Mouse (Mus musculus) olfactory bulb, adult 2 months (tissue): ENCODE results near the gene Ski.

Source experiments
- CTCF ChIP-seq: fragments of 200-500 bp; IDR thresholded peaks from 2 replicates; pipeline ENCODE4 v1.5.1; 2012; ENCODE audit warnings: low read depth, mild to moderate bottlenecking, low read length, moderate library complexity; ENCODE audit not compliant: insufficient read depth
- POLR2A ChIP-seq: fragments of 200-500 bp; IDR thresholded peaks from 2 replicates; pipeline ENCODE4 v1.6.1; 2012; ENCODE audit warnings: mild to moderate bottlenecking, low read depth, low read length, moderate library complexity; ENCODE audit not compliant: insufficient read depth

DNA sequence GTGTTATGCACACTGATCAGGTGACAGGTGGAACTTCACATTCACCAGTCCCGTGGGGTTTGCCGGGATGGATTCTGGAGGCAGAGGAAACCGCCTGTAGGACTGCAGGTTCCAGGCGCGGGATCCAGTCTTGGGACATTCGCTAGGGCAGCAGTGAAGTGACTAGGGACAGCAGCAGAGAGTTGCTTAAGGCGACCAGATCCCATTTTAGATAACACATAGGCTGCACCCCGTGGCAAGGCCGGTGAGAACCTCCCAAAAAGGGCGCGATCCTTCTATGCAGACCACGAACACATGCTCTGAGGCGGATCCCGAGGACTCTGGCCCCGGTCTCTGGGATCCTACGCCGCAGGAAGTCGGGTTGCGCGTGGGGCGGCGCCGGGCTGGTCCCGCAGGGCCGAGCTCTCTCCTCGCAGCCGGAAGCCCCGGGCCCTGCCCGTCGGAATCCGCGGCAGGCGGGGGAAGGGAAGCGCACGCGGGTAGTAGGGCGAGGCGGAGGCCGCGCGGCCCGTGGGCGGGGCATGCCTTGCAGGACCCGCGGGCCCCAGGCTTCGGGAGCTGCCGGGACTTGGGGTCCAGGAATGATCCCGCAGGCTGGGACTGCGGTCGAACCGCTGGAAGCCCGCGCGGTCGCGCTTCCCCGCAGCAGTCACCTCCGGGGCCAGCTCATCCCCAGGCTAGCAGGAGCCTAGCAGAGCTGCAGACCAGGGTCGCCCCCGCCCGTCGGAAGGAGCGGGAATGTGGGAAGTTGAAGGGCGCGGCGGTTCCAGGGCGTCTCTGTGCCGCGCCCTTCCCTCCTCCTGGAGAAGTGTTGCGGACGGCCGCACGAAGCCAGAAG is 71.9 kb downstream of the Ski start:
- TF ChIP-seq POLR2A (no peak), CTCF (no peak)
